Mouse (Mus musculus) neural tube, embryonic 13.5 days (tissue): ENCODE data around the gene Gm10490. TPM values are rescaled to one million over a fixed set of nuclear protein-coding genes. Genes with fewer than 3 reads are reported as not detected.
A peak's percentile ranks its signal among the peaks of the same experiment; 100 is the strongest.

Experiments used
- ATAC-seq: fragments of 200-750 bp; cut with Nextera tagmentation; 2 replicates; pipeline ENCODE4 v1.8.0; 2017; ENCODE audit warnings: low read depth, mild to moderate bottlenecking, moderate TSS enrichment, moderate library complexity
- H3K27ac ChIP-seq: fragments of 300-500 bp; sonication (generic); replicated peaks from 2 replicates; pipeline ENCODE4 v1.5.1; 2015; ENCODE audit warnings: moderate library complexity, mild to moderate bottlenecking, inconsistent platforms
- H3K27me3 ChIP-seq: fragments of 300-500 bp; sonication (generic); 2 replicates; pipeline ENCODE4 v1.6.1; 2015; ENCODE audit warnings: mild to moderate bottlenecking, inconsistent platforms
- H3K36me3 ChIP-seq: fragments of 300-500 bp; sonication (generic); 2 replicates; pipeline ENCODE4 v1.6.1; 2015; ENCODE audit warnings: mild to moderate bottlenecking, inconsistent platforms
- H3K4me1 ChIP-seq: fragments of 300-500 bp; sonication (generic); replicated peaks from 2 replicates; pipeline ENCODE4 v1.6.1; 2015; ENCODE audit warnings: inconsistent platforms
- H3K4me2 ChIP-seq: fragments of 300-500 bp; sonication (generic); 2 replicates; pipeline ENCODE4 v1.6.1; 2015; ENCODE audit warnings: inconsistent platforms, mild to moderate bottlenecking, moderate library complexity
- H3K4me3 ChIP-seq: fragments of 300-500 bp; sonication (generic); 2 replicates; pipeline ENCODE4 v1.5.1; 2015; ENCODE audit warnings: mild to moderate bottlenecking, inconsistent platforms
- H3K9ac ChIP-seq: fragments of 300-500 bp; sonication (generic); 2 replicates; pipeline ENCODE4 v1.6.1; 2015; ENCODE audit warnings: moderate library complexity, mild to moderate bottlenecking, inconsistent platforms
- H3K9me3 ChIP-seq: fragments of 300-500 bp; sonication (generic); 2 replicates; pipeline ENCODE4 v1.6.1; 2016; ENCODE audit warnings: inconsistent platforms
- WGBS: fragments of 180-500 bp; shearing (Covaris S2); methylation state at CpG from one replicate; pipeline ENCODE4 v1.1.7; 2015; 5-methylcytosine and 5-hydroxymethylcytosine counted together
- polyA plus RNA-seq: library from polyadenylated mRNA; unstranded; fragments of >200 nt; fragmentation: Nextera tagmentation; extraction: Ambion mirVana; gene quantifications from 2 replicates; pipeline ENCODE4 v1.2.1, GENCODE M21; 2015

Gm10490 gene
- polyA plus RNA-seq, 1 experiment from 2014 or later = not detected

DNA sequence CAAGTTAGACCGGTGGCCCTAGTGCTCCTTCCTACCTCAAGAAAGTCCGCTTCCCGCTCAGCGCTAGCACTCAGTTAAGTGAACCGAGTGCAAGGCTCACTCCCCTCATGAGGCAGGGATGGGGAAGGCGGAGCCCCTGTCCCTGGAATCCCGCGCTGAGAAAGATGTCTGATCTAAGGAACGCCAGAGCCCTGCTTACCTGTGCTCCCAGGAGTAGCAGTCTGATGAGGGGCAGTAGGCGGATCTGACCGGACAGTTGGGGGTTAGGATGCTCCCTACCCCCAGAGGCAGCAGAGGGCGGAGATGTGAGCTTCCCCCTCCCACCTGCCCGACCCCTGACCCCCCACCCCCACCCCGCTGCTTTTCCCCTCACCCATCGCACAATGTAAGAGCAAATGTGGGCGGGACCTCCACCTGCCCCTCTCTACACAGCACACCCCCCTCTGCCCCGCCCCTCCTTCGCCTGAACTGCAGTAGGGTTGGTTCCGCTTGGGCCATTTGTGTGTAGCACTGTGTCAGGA lies 19.0 kb downstream of the Gm10490 start, which contains the start of gene Eras:
Gene Eras, minus strand, starts transcription at position 338 of the 521 bp plus-strand sequence.
- Histone ChIP-seq H3K9ac (no peak within 1 kb of the TSS), H3K4me1 (peaks cover under 1% of the 10 kb centered on the region; the same call in 1 of the 2 replicates), H3K36me3 (peaks cover 36% of the 10 kb centered on the region), H3K27ac (no peak within 1 kb of the TSS), H3K9me3 (no peaks in the 10 kb centered on the region), H3K4me2 (no peak within 1 kb of the TSS), H3K27me3 (peaks cover 49% of the 10 kb centered on the region), H3K4me3 (no peak within 1 kb of the TSS)
- 22% methylated on average over 18 of the region's 19 CpGs for WGBS
- 0 out of 2 replicates have a peak, but pooled peaks have one; percentile 28 for ATAC-seq

DNA sequence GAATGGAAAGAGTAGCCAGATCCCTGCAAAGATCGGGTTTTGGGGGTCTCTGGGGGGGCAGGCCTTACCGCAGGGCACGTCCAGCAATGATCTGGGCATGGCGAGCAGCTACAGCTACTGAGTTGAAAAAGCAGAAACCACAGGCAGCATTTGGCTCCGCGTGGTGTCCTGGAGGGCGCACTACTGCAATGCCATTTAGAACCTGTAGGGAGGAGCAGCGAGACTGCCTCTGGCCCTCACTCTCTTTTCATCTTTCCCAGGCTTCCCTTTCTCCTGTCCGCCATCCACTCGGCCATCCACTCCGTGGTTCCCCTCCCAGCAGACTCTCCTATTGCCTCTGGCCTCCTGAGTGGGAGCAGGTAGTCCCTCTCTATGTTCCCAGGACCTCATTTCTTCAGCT lies 27.5 kb downstream of the Gm10490 start:
- WGBS = 42% methylated on average over 11 of the region's 11 CpGs
- Histone ChIP-seq H3K4me1 (no peaks in the 10 kb centered on the region), H3K27me3 (no peaks in the 10 kb centered on the region), H3K36me3 (peaks cover 48% of the 10 kb centered on the region), H3K27ac (no peak overlapping the region), H3K4me2 (no peak overlapping the region), H3K9me3 (no peaks in the 10 kb centered on the region), H3K4me3 (no peak overlapping the region), H3K9ac (no peak overlapping the region)
- no peak for ATAC-seq

DNA sequence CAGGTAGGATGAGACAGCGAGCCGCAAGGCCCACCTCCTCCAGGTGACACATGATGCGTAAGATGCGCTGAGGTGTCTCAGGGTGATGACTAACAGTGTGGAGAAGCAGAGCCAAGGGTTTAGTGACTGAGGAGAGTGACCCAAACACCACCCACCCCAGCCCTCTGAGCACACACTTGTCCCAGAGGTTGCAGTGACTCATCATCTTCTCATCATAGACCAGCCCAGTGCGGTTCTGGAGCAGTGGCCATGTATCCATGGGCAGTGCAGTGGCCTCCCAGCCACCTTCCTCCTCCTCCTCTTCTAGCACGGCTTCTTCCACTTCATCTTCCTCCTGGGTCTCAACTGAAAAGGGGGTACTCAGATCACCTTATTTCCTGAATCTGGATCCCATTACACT lies 28.3 kb downstream of the Gm10490 start:
- H3K27ac ChIP-seq = no peak overlapping the region
- H3K27me3 ChIP-seq = no peaks in the 10 kb centered on the region
- WGBS = 92% methylated on average over 6 of the region's 6 CpGs
- no peak overlapping the region for H3K4me2 ChIP-seq
- peaks cover 43% of the 10 kb centered on the region for H3K36me3 ChIP-seq
- H3K4me3 ChIP-seq = no peak overlapping the region
- no peak overlapping the region for H3K9ac ChIP-seq
- no peaks in the 10 kb centered on the region for H3K9me3 ChIP-seq
- no peak for ATAC-seq
- H3K4me1 ChIP-seq = no peaks in the 10 kb centered on the region

DNA sequence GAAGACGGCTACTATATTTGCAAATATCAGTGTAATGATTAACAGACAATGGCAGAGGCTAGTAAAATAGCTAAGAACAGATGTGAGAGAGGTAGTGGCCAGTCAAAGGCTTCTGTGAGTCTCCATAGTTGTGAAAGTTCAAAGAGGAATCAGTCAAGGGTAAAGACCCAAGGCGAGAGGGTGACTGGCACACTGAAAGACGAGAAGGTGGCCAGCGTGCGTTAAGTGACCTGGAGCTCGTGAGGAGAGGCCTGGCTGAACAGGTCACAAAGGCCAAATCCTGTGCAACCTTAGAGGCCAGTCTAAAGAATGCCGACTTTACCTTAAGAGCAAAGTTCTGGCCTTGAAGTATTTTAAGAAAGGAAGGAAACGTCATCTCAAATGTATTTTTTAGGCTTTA lies 36.3 kb downstream of the Gm10490 start:
- no peak for ATAC-seq
- no peak overlapping the region for H3K27ac ChIP-seq
- 80% methylated on average over 8 of the region's 8 CpGs for WGBS
- H3K27me3 ChIP-seq = no peaks in the 10 kb centered on the region
- no peak overlapping the region for H3K9ac ChIP-seq
- H3K9me3 ChIP-seq = no peaks in the 10 kb centered on the region
- no peaks in the 10 kb centered on the region for H3K4me1 ChIP-seq
- H3K4me3 ChIP-seq = no peak overlapping the region
- H3K36me3 ChIP-seq = peaks cover 11% of the 10 kb centered on the region; the same call in 1 of the 2 replicates
- H3K4me2 ChIP-seq = no peak overlapping the region

DNA sequence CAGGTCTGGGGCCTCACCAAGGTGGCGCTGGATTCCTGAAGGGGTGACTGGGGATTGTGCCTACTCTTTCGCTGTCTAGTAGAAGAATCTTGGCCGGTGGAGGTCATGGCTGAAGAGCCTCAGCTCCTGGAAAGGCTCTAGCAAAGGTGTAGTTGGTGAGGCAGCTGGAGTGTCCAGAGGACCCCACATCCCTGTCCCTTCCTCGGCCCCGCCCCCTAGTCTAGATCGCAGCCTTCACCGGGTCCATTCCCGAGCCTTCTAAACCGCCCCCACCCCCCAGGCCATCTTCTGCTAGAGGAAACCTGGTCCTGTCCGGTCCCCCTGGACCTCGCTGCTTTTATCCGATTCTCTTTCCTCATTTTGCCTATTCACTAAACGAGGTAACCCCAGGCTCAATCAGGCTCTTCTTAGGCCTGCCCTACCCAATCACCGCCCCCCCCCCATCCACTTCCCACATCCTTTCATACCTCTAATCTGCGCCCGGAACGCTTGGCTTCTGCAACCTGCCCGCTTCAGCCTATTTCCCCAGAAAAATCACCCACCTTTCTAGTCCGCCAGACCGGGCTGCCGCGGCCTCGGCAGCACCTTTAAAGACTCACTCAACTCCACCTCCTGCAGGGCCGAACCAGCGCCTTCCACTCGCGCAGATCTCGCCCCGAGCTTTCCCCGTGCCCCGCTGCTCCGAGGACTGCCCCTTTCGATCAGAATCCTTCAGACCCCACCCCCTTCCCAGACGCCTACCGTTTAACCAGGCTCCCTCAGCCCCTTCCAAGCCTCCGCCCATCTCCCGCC lies 38.0 kb downstream of the Gm10490 start, which contains the start of gene Hdac6:
Gene Hdac6, minus strand, starts transcription at position 782 of the 792 bp plus-strand sequence.
- H3K4me3 ChIP-seq = peak within 1 kb of the TSS; percentile 48
- ATAC-seq = peak; percentile 58
- WGBS = 19% methylated on average over 37 of the region's 37 CpGs
- peak within 1 kb of the TSS; percentile 70 for H3K9ac ChIP-seq
- H3K27me3 ChIP-seq = no peaks in the 10 kb centered on the region
- no peaks in the 10 kb centered on the region for H3K4me1 ChIP-seq
- no peaks in the 10 kb centered on the region for H3K9me3 ChIP-seq
- peak within 1 kb of the TSS; percentile 58 for H3K4me2 ChIP-seq
- H3K36me3 ChIP-seq = 0 out of 2 replicates have a peak, but pooled peaks cover 4% of the 10 kb centered on the region
- peak within 1 kb of the TSS; percentile 61 for H3K27ac ChIP-seq

DNA sequence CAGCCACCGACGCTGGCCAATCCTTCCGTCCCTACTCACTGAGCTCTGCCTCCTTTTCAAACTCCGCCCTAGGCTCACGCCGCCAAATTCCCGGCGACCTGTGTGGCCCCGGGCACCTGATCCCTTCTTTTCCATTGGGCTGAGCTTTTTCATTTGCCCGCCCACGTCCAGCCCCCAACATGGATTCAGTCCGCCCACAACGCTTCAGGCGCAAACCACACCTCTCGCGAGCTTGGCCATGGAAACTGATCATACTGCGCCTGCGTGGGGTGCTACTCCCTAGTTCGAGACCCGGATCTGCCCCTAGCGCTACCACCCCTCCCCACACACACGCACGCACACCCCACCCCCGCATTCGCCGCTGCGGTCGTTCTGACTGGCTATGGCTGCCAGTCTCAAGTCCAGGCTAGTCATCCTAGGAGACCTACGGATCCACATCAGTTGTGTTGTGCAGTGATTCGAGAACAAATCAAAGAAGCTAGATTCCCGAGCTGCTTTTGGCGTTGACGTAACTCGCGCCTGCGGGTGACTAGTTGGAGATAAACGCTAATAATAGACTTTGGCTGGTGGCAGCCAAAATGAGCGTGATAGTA lies 38.7 kb downstream of the Gm10490 start:
- H3K9me3 ChIP-seq = no peaks in the 10 kb centered on the region
- peak overlapping the region; percentile 52 for H3K4me2 ChIP-seq
- H3K36me3 ChIP-seq = 0 out of 2 replicates have a peak, but pooled peaks cover 3% of the 10 kb centered on the region
- peak overlapping the region; percentile 60 for H3K9ac ChIP-seq
- peak overlapping the region; percentile 48 for H3K4me3 ChIP-seq
- H3K27ac ChIP-seq = peak overlapping the region; percentile 49; the same call in 1 of the 2 replicates
- H3K27me3 ChIP-seq = no peaks in the 10 kb centered on the region
- WGBS = 18% methylated on average over 38 of the region's 38 CpGs
- ATAC-seq = peak; percentile 99
- no peaks in the 10 kb centered on the region for H3K4me1 ChIP-seq

DNA sequence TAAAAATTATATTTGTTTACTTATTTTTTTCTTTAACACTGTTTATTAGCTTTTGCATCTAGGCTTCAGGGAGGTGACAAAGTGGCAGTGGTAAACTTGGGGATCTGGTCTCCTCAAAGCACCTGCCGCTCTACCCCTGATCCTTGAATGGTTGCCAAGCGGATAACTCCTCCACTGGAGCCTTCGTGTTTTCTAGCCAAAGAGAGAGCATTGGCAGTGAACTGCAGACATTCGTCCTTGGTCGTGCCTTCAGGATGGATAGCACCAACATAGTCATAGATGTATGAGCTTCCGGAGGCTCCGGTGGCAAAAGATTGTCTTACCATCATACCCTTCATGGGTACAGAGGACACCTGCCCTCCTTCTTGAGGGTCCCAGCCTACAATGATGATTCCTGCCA lies 40.7 kb downstream of the Gm10490 start:
- Histone ChIP-seq H3K27me3 (no peaks in the 10 kb centered on the region), H3K27ac (no peak overlapping the region), H3K9me3 (no peaks in the 10 kb centered on the region), H3K4me1 (no peaks in the 10 kb centered on the region), H3K4me2 (no peak overlapping the region), H3K36me3 (no peaks in the 10 kb centered on the region), H3K4me3 (no peak overlapping the region), H3K9ac (no peak overlapping the region)
- WGBS = 90% methylated on average over 7 of the region's 7 CpGs
- ATAC-seq = no peak

DNA sequence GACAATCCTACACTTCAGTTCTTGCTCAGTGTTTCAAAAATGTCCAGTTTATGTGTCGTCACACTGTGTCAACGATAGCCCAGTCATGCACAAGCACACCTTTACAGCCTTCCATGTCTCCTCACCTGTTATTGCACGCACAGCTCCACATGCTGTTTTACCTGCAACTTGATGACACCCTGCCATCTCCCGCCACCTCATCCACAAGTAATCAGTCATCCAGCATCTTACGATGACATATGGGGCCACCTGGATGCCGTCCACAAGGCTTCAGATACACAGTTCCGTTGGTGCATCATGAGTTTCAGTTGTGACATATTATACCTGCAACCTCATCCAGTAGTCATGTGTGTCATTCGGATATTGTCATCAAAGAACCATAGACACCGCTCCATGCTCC lies 49.5 kb downstream of the Gm10490 start:
- Histone ChIP-seq H3K4me3 (no peak overlapping the region), H3K27ac (no peak overlapping the region), H3K36me3 (no peaks in the 10 kb centered on the region), H3K4me1 (no peaks in the 10 kb centered on the region), H3K9me3 (no peaks in the 10 kb centered on the region), H3K27me3 (no peaks in the 10 kb centered on the region), H3K9ac (no peak overlapping the region), H3K4me2 (no peak overlapping the region)
- 93% methylated on average over 9 of the region's 9 CpGs for WGBS
- no peak for ATAC-seq

Other genes starting within 250 kb of the Gm10490 start
- 27.2 and 33.4 TPM in 2 replicates for gene Plp2, start 238.2 kb upstream of the Gm10490 start, polyA plus RNA-seq
- 0.18 TPM in 1 of 2 replicates, not detected in the other for gene Magix, start 228.3 kb upstream of the Gm10490 start, polyA plus RNA-seq
- gene Gpkow, start 212.4 kb upstream of the Gm10490 start, polyA plus RNA-seq = 43.2 and 50.4 TPM in 2 replicates
- 35.0 and 36.5 TPM in 2 replicates for gene Wdr45, start 195.2 kb upstream of the Gm10490 start, polyA plus RNA-seq
- gene Gm45208, start 187.3 kb upstream of the Gm10490 start, polyA plus RNA-seq = not detected in 2 replicates
- 115 and 134 TPM in 2 replicates for gene Praf2, start 181.1 kb upstream of the Gm10490 start, polyA plus RNA-seq
- 39.3 and 43.2 TPM in 2 replicates for gene Ccdc120, start 158.6 kb upstream of the Gm10490 start, polyA plus RNA-seq
- gene Tfe3, start 147.0 kb upstream of the Gm10490 start, polyA plus RNA-seq = 25.8 and 28.6 TPM in 2 replicates
- 74.9 and 77.1 TPM in 2 replicates for gene Gripap1, start 119.8 kb upstream of the Gm10490 start, polyA plus RNA-seq
- 4.9 and 6.2 TPM in 2 replicates for gene Kcnd1, start 87.3 kb upstream of the Gm10490 start, polyA plus RNA-seq
- gene Otud5, start 68.2 kb upstream of the Gm10490 start, polyA plus RNA-seq = 51.8 and 52.2 TPM in 2 replicates
- 16.7 and 18.6 TPM in 2 replicates for gene Pim2, start 31.3 kb upstream of the Gm10490 start, polyA plus RNA-seq
- 42.3 and 45.2 TPM in 2 replicates for gene Slc35a2, start 25.5 kb upstream of the Gm10490 start, polyA plus RNA-seq
- 210 and 216 TPM in 2 replicates for gene Pqbp1, start 10.3 kb upstream of the Gm10490 start, polyA plus RNA-seq
- 150 and 160 TPM in 2 replicates for gene Timm17b, start 10.2 kb upstream of the Gm10490 start, polyA plus RNA-seq
- not detected in 2 replicates for gene Gm10491, start 1.7 kb upstream of the Gm10490 start, polyA plus RNA-seq
- gene Pcsk1n, start 10.3 kb downstream of the Gm10490 start, polyA plus RNA-seq = 192 and 252 TPM in 2 replicates
- 0.24 TPM in 1 of 2 replicates, not detected in the other for gene Eras, start 19.1 kb downstream of the Gm10490 start, polyA plus RNA-seq
- 52.2 and 53.4 TPM in 2 replicates for gene Hdac6, start 38.3 kb downstream of the Gm10490 start, polyA plus RNA-seq
- gene Gata1, start 68.5 kb downstream of the Gm10490 start, polyA plus RNA-seq = 0.56 and 0.73 TPM in 2 replicates
- gene Glod5, start 109.0 kb downstream of the Gm10490 start, polyA plus RNA-seq = not detected in 2 replicates
- 39.5 and 39.8 TPM in 2 replicates for gene Suv39h1, start 165.2 kb downstream of the Gm10490 start, polyA plus RNA-seq
- 0.24 TPM in 1 of 2 replicates, not detected in the other for gene Was, start 181.0 kb downstream of the Gm10490 start, polyA plus RNA-seq
- gene Wdr13, start 223.3 kb downstream of the Gm10490 start, polyA plus RNA-seq = 47.8 and 51.7 TPM in 2 replicates
- gene Rbm3, start 236.3 kb downstream of the Gm10490 start, polyA plus RNA-seq = 336 and 349 TPM in 2 replicates